Mouse (Mus musculus) Muller cell, postnatal 12 days (primary cell): Measurements from ENCODE around the gene Orc6.
A peak's percentile ranks its signal among the peaks of the same experiment; 100 is the strongest.

Experiments
- DNase-seq: peaks from one replicate; pipeline ENCODE4 v3.0.0-alpha.2; 2015; ENCODE audit errors: inconsistent ontology term

The Orc6 gene

DNA sequence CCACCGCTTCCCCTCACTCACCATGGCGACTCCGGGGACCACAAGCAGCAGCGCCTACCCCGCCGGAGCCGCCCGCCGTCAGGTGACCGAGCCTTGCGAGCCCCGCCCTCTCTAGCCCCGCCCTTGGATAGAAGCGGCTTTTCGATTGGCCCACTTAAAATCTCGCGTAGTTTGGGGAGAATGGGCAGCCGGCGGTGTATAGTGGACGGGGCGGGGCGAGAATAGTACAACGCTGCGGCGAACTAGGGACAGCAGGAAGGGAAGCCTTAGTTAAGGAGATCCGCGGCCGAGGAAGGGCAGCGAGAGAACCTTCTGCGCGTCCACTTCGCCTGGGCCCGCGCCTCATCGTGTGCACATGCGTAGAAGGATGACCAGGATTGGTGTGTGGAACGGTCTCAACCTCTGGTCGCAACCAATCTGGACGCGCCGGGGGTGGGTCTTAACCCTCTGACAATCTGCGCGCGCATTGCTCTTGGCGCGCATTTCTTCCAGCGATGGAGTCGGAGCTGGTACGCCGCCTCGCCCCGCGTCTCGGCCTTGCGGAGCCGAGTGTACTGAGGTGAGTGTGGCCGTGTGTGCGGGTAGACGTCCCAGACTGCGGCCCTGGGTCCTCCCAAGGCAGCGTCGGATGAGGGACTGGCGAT lies at the start of gene Orc6, which contains the start of gene Vps35:
Gene Orc6, plus strand, starts transcription at position 199 of the 644 bp plus-strand sequence.
Gene Vps35, minus strand, starts transcription at position 369 of the 644 bp plus-strand sequence.
- DNase-seq = peak; percentile 98

DNA sequence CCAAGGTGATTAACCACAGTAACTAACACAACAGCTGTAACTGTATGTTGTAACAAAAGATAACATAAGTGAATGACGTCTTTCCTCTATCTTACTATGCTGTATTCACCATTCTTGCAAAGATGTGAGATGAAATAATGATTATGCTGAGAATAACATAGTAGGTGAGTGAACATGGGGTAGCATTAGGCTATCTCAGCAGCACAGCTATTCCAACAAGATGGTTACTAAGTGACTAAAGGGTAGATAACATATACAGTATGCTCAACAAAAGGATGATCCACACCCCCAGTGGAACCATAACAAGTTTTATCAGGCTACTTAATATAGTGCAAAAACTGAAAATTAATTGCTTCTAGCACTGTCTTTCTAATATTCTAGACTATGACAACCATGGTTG lies 12.6 kb upstream of the Orc6 start:
- no peak for DNase-seq

DNA sequence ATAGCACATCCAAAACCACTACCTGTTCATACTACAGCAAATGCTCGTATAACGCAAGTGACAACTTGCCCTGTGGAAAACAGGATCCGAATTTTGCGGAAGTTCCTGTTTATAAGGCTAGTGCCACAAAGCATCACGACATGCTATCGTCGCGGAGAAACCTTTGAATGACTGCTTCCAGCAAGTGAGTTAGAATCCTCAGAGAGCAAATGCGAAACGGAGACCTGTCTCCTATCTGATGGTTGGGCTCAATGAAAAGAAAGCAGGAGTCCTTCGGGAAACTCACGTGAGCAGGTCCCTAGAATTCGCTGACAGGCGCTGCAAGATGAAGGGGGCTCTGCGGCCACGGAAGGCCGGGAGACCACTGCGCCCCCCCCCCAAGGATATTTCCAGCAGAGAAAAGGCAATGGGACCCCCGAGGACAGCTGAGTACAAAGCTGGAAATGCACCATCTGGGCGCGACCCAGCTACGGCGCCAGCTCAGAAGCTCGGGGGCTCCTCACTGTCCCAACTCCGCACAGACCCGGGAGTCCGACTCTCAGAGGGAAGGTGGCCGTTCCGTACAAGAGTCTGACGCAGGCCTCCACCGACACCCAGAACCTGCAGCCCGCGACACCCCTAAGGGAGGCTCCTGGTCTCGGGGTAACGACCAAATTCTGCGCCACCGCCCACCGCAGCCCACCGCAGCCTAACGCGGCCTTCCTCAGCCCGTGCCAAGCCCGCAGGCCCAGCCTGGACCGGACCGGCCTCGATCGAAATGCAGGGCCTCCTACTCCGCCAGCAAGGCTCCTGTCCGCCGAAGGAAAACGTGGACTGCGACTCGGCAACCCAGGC lies 615 bp upstream of the Orc6 start:
- peak; percentile 19 for DNase-seq

DNA sequence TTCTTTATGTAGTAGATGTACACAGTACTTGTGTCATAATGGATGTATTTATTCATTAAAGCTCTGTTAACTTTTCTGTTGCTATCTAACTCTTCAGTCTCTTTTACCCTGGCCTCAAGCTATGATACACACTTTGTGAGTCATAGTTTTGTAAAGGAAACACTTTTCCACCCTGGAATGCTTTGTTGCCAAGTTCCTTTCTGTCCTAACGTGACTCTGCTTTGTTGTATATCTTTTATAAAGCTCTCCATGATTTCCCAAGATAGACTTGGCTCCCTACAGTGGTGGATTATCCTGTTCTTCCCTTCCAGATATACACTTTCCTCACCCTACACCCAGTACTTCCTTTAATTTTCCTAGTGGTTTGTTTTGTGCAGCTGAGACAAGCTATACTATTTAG lies 2.5 kb downstream of the Orc6 start:
- DNase-seq = peak; percentile 29

DNA sequence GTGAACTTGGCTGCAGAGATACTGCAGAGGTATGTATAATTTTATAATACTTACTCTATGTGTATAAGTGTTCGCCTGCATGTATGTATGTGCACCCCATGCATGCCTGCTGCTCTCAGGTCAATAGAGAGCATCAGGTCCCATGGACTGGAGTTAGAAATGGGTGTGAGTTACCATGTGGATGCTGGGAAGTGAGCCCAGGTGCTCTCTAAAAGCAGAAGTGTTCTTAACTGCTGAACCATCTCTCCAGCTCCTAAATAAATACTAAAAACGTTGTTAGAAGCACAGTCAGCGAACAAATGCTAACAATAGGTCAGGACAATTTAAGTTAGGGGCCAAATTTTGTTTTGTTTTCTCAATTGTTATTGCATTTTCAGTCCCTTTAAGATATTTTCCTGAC lies 3.5 kb downstream of the Orc6 start:
- DNase-seq = no peak

DNA sequence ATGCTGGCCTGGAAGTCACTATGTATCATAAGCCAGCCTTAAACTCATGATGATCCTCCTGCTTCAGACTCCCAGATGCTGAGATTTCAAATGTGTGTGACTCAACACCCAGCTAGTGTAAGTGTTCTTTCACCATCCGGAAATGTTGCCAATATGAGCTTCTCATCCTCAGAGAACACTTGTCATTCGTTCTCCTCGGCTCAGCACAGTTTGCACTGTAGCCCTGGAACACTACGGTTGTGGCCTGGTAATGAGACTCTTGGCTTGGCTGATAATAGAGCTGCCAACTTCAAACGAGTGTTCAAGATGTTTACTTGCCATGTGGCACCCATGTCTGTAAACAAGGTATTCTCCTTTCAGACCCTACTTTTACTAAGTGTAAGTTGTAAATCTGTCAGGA lies 4.1 kb downstream of the Orc6 start:
- no peak for DNase-seq

DNA sequence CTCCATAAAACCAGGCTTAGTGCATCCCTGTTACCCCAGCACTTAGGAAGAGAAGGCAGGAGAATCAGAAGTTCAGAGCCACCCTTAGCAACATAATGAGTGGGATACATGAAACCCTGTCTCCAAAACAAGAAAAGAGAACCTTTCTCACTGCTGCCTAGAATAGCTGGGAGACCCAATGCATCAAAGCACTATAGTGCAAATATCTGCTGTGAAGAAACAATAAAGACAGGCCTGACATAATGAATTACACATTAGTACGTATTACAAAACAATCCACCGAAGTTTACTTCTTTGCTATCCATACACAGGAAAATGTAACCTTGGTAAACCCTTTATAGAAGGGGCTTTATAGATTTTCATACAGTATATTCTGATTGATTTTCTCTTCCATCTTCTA lies 9.1 kb downstream of the Orc6 start:
- no peak for DNase-seq

DNA sequence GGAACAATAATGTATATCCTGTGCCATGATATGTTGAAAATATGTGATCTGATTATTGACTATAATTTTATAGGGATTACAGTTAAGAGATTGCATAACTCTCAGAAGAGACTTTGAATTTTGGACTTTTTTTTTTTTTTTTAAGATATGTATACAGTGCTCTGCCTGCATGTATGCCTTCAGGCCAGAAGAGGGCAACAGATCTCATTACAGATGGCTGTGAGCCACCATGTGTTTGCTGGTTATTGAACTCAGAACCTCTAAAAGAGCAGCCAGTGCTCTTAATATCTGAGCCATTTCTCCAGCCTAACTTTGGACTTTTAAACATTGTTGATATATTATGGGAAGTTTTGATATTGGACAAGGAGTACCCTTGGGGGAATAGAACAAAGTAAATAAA lies 12.3 kb downstream of the Orc6 start:
- peak; percentile 10 for DNase-seq

DNA sequence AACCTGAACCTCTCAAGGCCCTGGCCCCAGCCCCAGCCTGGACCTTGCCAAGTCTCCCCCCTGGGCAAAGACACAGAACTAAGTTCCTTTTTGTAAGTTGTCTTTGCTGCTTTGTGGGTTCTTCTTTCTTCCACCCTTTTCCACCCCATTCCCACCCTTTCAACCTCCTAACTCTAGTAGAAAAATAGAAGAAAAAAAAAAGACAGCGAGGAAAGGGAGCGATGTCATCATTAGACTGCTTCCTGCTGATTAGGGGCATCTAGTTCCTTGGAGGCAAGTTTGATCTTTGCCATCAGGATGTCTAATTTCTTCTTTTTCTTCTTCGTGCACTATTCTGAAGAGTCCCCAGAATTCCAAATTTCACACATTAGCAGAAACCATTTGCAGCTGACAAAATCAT lies 13.6 kb downstream of the Orc6 start:
- DNase-seq = no peak

DNA sequence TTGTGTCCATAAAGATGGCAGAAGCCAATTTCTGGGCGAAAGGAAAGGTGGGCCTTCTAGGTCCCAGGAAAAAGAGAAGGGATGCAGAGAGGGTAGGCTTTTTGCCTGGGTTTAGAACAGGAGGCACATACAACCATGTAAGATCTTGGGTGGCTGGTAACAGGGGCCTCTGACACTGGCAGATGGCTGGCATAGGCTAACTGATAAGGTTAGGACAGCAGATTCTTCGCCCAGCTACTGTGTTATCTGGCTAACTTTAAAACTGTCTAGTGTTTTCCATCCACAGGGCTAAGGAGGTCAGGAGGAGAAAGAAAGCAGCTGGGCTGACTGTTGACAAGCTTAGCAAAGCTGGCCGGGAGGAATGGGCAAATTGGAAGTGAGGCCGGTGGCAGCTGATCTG lies 19.1 kb downstream of the Orc6 start:
- no peak for DNase-seq

DNA sequence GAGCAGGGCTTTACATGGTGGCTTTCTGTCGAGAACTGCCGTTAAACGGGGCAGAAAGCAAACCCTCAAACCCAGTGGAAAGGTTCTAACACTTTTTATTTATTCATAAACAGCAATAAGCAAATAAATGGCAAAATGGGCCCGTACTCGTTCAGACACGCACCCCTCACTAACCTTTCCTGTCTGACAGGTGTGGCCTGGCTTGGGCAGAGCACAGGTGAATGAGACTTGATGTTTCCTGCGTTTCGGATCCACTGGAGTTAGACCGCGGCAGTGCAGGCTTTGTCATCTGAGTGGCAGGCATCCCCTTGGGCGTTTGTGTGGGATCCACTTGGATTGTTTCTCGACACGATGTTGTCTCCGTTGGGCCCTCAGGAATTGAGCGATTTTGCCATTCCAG lies 22.5 kb downstream of the Orc6 start:
- no peak for DNase-seq

DNA sequence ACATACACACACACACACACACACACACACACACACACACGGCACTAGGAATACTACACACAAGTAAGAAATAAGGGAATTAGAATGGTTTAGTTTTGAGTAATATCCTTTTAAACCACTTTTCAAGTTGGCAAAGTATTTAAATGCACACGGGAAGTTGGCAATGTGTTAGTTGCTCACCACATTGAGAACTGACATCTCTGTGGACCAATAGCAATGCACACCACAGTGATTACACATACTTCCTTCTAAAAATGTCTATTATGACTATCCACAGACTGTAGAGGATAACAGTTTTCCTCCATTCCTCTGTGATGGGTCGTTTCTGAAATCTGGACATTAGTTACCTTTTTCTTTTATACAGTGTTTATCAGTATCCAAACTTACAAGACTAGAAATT lies 23.7 kb downstream of the Orc6 start:
- DNase-seq = no peak

DNA sequence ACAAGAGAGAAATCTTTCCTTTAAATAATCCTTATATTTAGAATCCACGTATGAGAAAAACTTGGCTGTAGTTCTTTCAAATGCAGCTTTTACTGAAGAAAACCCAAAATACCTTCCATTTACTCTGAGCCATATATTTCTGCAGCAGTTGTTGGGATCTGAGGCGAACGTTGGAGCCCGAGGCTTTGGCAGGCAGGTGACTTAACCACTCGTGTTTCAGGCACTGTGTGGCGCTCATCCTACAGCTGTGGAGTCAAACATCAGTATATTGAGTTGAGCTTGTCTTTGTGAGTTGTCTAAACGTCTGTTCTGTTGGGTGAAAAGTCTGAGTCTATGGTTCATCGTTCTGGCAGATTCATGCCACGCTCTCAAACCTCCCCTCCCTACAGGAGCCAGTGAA lies 27.6 kb downstream of the Orc6 start:
- no peak for DNase-seq

DNA sequence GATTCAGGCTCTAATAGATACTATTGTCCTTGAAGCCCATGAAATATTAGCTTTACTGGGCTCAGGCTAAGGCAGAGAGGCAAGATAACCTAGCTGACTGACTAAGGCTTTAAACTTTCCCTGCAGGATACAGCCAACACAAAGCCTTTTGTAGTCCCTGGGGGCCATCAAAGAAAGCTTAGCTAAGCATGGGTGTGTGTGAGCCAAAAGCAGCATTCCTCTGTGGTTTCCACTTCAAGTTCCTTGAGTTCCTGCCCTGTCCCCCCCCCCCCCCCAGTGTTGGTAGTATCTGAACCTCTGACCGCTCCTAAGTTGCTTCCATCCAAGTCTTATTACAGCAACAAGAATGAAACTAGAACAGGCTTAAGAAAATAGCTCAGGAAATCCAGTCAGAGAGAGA lies 30.1 kb downstream of the Orc6 start:
- DNase-seq = peak; percentile 90

DNA sequence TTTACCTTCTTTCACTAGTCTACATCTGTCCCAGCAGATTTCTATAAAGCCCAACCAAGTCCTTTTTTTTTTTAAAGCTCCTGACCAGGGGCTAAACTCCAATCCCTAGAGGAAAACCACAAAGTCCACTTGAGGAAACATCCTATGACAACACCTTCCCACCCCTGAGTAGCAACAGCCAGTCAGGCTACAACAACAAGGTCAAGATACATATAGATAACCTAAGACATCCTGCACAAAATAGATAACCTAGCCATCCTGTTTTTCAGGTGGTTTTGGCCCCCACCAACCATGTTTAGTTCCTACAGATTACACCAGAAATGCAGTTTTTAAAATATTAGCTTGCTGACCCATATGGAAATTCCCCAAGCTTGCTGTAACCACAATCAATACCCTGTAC lies 35.7 kb downstream of the Orc6 start:
- DNase-seq = no peak

DNA sequence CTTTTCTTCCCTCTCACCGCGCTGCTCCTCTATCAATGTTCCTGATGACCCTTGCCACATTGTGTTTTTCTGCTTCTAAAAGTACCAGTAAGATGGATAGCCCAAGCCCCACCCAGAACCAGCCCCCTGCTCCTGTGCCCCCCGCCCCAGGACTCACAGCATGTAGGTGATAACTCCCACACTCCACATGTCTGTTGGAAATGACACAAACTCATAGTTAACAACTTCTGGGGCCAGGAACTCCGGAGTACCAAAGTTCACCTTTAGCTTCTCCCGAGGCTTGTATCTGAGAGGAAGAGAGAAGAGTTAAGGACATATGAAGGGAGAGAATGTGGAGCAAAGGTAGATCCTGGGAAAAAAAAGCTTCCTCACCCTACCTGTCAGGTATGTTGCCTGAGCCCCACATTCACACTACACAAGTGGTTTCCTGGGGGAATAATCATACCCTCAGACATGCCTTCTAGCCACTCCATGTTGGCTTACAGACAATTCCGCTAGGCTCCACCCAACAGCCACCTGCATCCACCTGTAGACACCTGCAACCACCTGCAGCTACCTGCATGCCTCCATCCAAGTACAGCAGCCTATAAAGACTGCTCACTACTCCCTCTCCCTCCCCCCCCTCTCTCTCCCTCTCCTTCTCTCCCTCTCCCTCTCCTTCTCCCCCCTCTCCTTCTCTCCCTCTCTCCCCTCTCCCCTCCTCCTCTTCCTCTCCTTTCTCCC lies 36.9 kb downstream of the Orc6 start:
- DNase-seq = no peak

DNA sequence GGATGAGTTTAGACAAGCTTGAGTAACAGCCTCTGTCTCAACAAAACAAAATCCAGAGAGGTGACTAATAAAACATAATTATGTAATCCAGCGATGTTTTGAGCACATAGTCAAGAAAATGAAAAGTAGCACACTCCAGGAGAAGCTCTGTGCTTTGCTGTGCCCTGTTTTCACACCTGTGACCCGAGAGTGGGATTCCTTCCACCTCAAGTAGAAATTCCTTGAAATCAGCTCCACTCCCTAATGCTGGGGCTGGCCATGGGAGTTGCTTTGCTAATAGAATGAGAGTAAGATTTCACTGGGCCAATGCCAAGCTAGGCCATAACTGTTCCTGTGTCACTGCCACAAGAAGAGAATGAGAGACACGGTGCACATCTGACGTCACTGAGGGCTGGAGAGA lies 38.2 kb downstream of the Orc6 start:
- peak; percentile 58 for DNase-seq

DNA sequence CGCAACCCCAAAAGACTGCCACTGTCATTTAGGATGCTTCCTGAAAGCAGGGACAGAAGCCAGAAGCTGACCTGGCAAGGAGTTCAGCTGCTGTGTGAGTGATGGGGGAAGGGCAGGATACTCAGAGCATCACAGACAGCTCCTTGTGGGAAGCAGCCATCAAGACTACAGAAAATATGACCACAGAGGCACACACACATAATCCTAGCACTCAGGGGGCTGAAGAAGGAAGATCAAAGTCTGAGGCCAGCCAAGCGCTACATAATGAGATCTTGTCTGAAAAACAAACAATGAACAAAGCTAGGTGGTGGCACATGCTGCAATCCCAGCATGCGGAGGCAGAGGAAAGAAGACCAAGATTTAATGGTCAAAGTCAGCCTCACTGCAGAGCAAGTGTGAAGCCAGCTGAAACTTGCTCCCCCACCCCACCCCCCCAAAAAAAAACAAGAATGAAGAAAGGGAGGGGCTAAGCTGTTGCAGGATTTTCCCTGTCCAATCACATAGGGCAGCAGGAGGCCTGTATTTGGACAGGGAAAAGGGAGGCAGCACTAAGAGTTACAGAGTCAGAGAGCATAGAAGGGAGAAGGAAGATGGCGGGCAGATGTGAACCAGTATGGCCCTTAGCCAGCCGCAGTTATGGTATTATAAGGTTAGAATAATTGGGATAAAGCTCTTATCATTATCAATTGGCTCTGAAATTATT lies 40.6 kb downstream of the Orc6 start:
- peak; percentile 11 for DNase-seq

DNA sequence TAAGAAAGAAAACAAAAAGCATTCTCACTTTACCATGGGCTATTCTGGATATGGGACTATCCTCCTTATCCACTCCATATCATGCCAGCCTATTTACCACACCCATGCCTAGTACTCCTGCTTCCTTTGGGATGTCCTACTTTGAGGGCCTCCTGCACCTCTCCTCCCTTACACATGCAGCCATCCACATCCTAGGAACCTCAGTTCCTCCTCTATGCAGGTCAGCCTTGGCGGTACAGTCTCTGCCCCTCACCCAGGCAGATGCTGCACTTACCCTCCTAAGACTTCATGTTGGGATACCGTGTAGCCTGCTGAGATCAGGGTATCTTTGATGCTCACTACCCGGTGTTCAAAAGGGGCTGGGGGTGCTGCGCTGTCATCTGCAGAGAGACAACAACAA lies 53.9 kb downstream of the Orc6 start:
- no peak for DNase-seq
